Mouse (Mus musculus): ENCODE measurements around the gene Tmem209. TPM values are rescaled to one million over a fixed set of nuclear protein-coding genes. Genes with fewer than 3 reads are reported as not detected.

Gene Tmem209
- total and polyA plus RNA-seq, 2 experiments from 2014 or later = 24.2 to 49.8 TPM

- Histone ChIP-seq H3K9ac (no peak overlapping the region), H3K27ac (ENCODE audit: low read depth, low read length) (no peak overlapping the region), H3K9me3 (ENCODE audit: low read length) (no peaks in the 10 kb centered on the region), H3K27me3 (ENCODE audit: insufficient read depth, low read length) (no peaks in the 10 kb centered on the region), H3K4me2 (ENCODE audit: low read depth) (no peak overlapping the region), H3K4me1 (ENCODE audit: insufficient read depth) (no peaks in the 10 kb centered on the region), H3K4me3 (ENCODE audit: low read depth, low read length) (no peak overlapping the region), H3K36me3 (ENCODE audit: insufficient read depth) (peaks cover 18% of the 10 kb centered on the region; the same call in 1 of the 2 replicates)
- WGBS = 89% methylated on average over 6 of the region's 6 CpGs
- DNase-seq (no peak), ATAC-seq (no peak)
- TF ChIP-seq CTCF (IDR thresholded peaks at IDR 0.05; ENCODE audit: low read depth) = no peak
These were observed 31.8 kb downstream of the Tmem209 start for GRCm38 (mm10) chr6:30477784-30478183.

GRCm38 (mm10) chr6:30477210-30477714 lies 32.3 kb downstream of the Tmem209 start:
- Histone ChIP-seq H3K27me3 (ENCODE audit: insufficient read depth, low read length) (no peaks in the 10 kb centered on the region), H3K4me2 (ENCODE audit: low read depth) (no peak overlapping the region), H3K4me3 (ENCODE audit: low read depth, low read length) (no peak overlapping the region), H3K4me1 (ENCODE audit: insufficient read depth) (no peaks in the 10 kb centered on the region), H3K9me3 (ENCODE audit: low read length) (no peaks in the 10 kb centered on the region), H3K27ac (ENCODE audit: low read depth, low read length) (no peak overlapping the region), H3K9ac (no peak overlapping the region), H3K36me3 (ENCODE audit: insufficient read depth) (peaks cover 18% of the 10 kb centered on the region; the same call in 1 of the 2 replicates)
- TF ChIP-seq CTCF (IDR thresholded peaks at IDR 0.05; ENCODE audit: low read depth) = no peak
- DNase-seq = no peak
- ATAC-seq = peak; percentile 78
- 76% methylated on average over 8 of the region's 8 CpGs for WGBS

GRCm38 (mm10) chr6:30476025-30476765 lies 33.4 kb downstream of the Tmem209 start:
- ATAC-seq = no peak

GRCm38 (mm10) chr6:30471706-30472105 lies 37.9 kb downstream of the Tmem209 start:
- no peak for DNase-seq
- 77% methylated on average over 3 of the region's 3 CpGs for WGBS
- Histone ChIP-seq H3K4me1 (ENCODE audit: insufficient read depth) (no peaks in the 10 kb centered on the region), H3K27ac (ENCODE audit: low read depth, low read length) (no peak overlapping the region), H3K27me3 (ENCODE audit: insufficient read depth, low read length) (no peaks in the 10 kb centered on the region), H3K9ac (no peak overlapping the region), H3K4me3 (ENCODE audit: low read depth, low read length) (no peak overlapping the region), H3K9me3 (ENCODE audit: low read length) (no peaks in the 10 kb centered on the region), H3K36me3 (ENCODE audit: insufficient read depth) (no peaks in the 10 kb centered on the region), H3K4me2 (ENCODE audit: low read depth) (no peak overlapping the region)
- ATAC-seq = no peak
- TF ChIP-seq CTCF (IDR thresholded peaks at IDR 0.05; ENCODE audit: low read depth) = no peak

More at GRCm38 (mm10) chr6:30476025-30476765, 33.4 kb downstream of the Tmem209 start:
- Histone ChIP-seq H3K4me1 (ENCODE audit: insufficient read depth) (no peaks in the 10 kb centered on the region), H3K27me3 (ENCODE audit: insufficient read depth, low read length) (no peaks in the 10 kb centered on the region), H3K4me3 (ENCODE audit: low read depth, low read length) (no peak overlapping the region), H3K9me3 (ENCODE audit: low read length) (no peaks in the 10 kb centered on the region), H3K9ac (no peak overlapping the region), H3K36me3 (ENCODE audit: insufficient read depth) (peaks cover 15% of the 10 kb centered on the region; the same call in 1 of the 2 replicates), H3K27ac (ENCODE audit: low read depth, low read length) (no peak overlapping the region; the same call in 1 of the 2 replicates), H3K4me2 (ENCODE audit: low read depth) (no peak overlapping the region)
- WGBS = 60% methylated on average over 10 of the region's 10 CpGs
- no peak for TF ChIP-seq CTCF (IDR thresholded peaks at IDR 0.05; ENCODE audit: low read depth)
- DNase-seq = no peak

GRCm38 (mm10) chr6:30469370-30469769 lies 40.2 kb downstream of the Tmem209 start:
- no peak for TF ChIP-seq CTCF (IDR thresholded peaks at IDR 0.05; ENCODE audit: low read depth)
- no peaks in the 10 kb centered on the region for H3K9me3 ChIP-seq (ENCODE audit: low read length)
- DNase-seq (peak; percentile 46), ATAC-seq (peak; percentile 80)
- no peak overlapping the region for H3K27ac ChIP-seq (ENCODE audit: low read depth, low read length)
- no peak overlapping the region for H3K9ac ChIP-seq
- no peaks in the 10 kb centered on the region for H3K36me3 ChIP-seq (ENCODE audit: insufficient read depth)
- H3K4me2 ChIP-seq (ENCODE audit: low read depth) = no peak overlapping the region
- no peak overlapping the region for H3K4me3 ChIP-seq (ENCODE audit: low read depth, low read length)
- H3K4me1 ChIP-seq (ENCODE audit: insufficient read depth) = no peaks in the 10 kb centered on the region
- no peaks in the 10 kb centered on the region for H3K27me3 ChIP-seq (ENCODE audit: insufficient read depth, low read length)
- WGBS = 51% methylated on average over 12 of the region's 12 CpGs

GRCm38 (mm10) chr6:30468684-30469083 lies 40.9 kb downstream of the Tmem209 start:
- H3K9me3 ChIP-seq (ENCODE audit: low read length) = no peaks in the 10 kb centered on the region
- no peak for ATAC-seq
- H3K9ac ChIP-seq = no peak overlapping the region
- no peaks in the 10 kb centered on the region for H3K36me3 ChIP-seq (ENCODE audit: insufficient read depth)
- H3K27ac ChIP-seq (ENCODE audit: low read depth, low read length) = no peak overlapping the region
- H3K27me3 ChIP-seq (ENCODE audit: insufficient read depth, low read length) = no peaks in the 10 kb centered on the region
- no peak overlapping the region for H3K4me3 ChIP-seq (ENCODE audit: low read depth, low read length)
- H3K4me2 ChIP-seq (ENCODE audit: low read depth) = no peak overlapping the region
- WGBS = 62% methylated on average over 12 of the region's 12 CpGs
- DNase-seq = peak; percentile 59
- no peaks in the 10 kb centered on the region for H3K4me1 ChIP-seq (ENCODE audit: insufficient read depth)
- peak; percentile 68 for TF ChIP-seq CTCF (IDR thresholded peaks at IDR 0.05; ENCODE audit: low read depth)

- no peaks in the 10 kb centered on the region for H3K36me3 ChIP-seq (ENCODE audit: insufficient read depth)
- H3K9ac ChIP-seq = no peak overlapping the region
- no peaks in the 10 kb centered on the region for H3K27me3 ChIP-seq (ENCODE audit: insufficient read depth, low read length)
- no peak for TF ChIP-seq CTCF (IDR thresholded peaks at IDR 0.05; ENCODE audit: low read depth)
- no peaks in the 10 kb centered on the region for H3K9me3 ChIP-seq (ENCODE audit: low read length)
- no peaks in the 10 kb centered on the region for H3K4me1 ChIP-seq (ENCODE audit: insufficient read depth)
- no peak overlapping the region for H3K4me3 ChIP-seq (ENCODE audit: low read depth, low read length)
- no peak for ATAC-seq
- WGBS = 66% methylated on average over 1 of the region's 1 CpGs
- DNase-seq = no peak
- no peak overlapping the region for H3K4me2 ChIP-seq (ENCODE audit: low read depth)
- no peak overlapping the region for H3K27ac ChIP-seq (ENCODE audit: low read depth, low read length)
These were observed 41.5 kb downstream of the Tmem209 start for GRCm38 (mm10) chr6:30468058-30468457.

All from forebrain, postnatal 0 days (tissue).